Mouse (Mus musculus): ENCODE data around the gene Dzip3. TPM values are rescaled to one million over a fixed set of nuclear protein-coding genes. Genes with fewer than 3 reads are reported as not detected.

The Dzip3 gene
- total RNA-seq, 2 experiments from 2014 or later = 77.4 to 81.7 TPM

Other genes starting within 250 kb of the Dzip3 start
- gene Trat1, start 222.1 kb downstream of the Dzip3 start, total RNA-seq (2021) = under 1 TPM; 0.20 to 0.35 TPM
- gene Retnlb, start 177.3 kb downstream of the Dzip3 start, total RNA-seq (2021) = not detected
- gene Retnla, start 151.6 kb downstream of the Dzip3 start, total RNA-seq (2021) = not detected
- not detected for gene Retnlg, start 121.5 kb downstream of the Dzip3 start, total RNA-seq (2021)
- 1 to 10 TPM; 1.0 to 1.7 TPM for gene Cip2a, start within 50 bp of the Dzip3 start, total RNA-seq (2021)
- gene Myh15, start 63.3 kb upstream of the Dzip3 start, total RNA-seq (2021) = under 1 TPM; 0.63 to 0.89 TPM

Data from layer of hippocampus, adult 18-20 months (tissue).